Mouse (Mus musculus) small intestine, adult 2 months (tissue): ENCODE results near the gene Metap1.

Experiments
- CTCF ChIP-seq: fragments of 200-500 bp; IDR thresholded peaks from 2 replicates; pipeline ENCODE4 v1.5.1; 2012; ENCODE audit warnings: low read depth, mild to moderate bottlenecking, control low read depth, inconsistent platforms, low read length, moderate library complexity, mixed read lengths; ENCODE audit not compliant: insufficient replicate concordance, insufficient read length; ENCODE audit errors: extremely low read depth
- POLR2A ChIP-seq: fragments of 200-500 bp; IDR thresholded peaks from 2 replicates; pipeline ENCODE4 v1.6.1; 2012; ENCODE audit warnings: low read depth, mild to moderate bottlenecking, control low read depth, inconsistent platforms, low read length, moderate library complexity

- TF ChIP-seq CTCF = no peak
- no peak for TF ChIP-seq POLR2A
These were observed 25.4 kb upstream of the Metap1 start for GRCm38 (mm10) chr3:138514749-138515148.
